Mouse (Mus musculus) adipocyte (in vitro differentiated cells): ENCODE data around the gene Morf4l1.

Experiments
- DNase-seq: peaks from one replicate; pipeline ENCODE4 v3.0.0-alpha.2; 2016; ENCODE audit warnings: low spot score

Morf4l1 gene

DNA sequence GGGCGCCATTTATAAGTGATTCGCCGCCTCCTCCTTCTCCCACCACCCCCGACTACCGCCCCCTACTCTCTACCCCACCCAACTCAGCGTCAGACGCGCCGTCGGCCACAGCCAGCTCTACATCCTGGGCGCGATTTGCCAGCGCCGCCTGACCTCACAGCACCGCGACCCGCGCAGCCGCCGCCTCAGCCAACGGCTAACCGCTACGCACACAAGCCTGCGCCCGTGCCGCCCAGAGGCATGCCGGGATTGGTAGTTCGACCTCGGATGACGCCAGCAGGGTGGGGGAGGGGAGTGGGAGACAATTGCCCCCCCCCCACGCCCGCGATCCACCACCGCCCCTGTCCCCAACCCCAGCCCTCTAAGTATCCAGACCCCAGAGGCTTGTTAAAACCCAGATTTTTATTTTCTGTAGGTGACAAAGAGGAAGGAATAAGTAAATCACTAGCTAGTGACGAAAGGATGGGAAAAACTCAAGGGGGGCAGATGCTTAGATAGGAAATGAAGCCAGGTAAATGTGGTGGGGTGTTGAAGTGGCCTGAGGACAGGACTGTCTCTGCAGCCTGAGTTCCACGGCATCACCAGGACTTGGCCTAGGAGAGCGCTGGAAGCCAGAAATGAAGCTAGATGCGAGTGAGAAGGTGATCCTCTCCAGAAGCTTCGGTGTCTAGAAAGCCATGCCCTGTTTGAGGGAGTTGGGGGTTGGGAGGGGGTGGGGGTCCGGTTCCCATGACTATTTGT is at the start of gene Morf4l1:
Gene Morf4l1, minus strand, starts transcription at position 208 of the 741 bp plus-strand sequence.
- DNase-seq = peak; percentile 94

DNA sequence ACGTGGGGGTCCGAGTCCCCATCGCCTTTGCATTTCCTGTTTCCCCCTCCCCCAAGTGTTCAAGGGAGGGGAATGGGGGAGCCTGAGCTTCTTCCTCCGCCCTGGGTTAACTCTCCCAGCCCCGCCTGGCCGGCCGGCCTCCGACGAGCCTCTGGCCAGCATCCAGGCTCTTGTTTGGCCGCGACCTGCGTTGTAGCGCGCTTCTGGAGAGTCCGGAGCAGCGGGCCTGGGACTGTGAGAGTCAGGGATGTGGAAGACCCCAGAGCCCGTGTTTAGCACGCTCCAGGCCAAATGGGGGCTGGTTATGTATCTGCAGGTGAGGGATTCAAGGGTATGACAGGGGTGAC is 49.1 kb upstream of the Morf4l1 start:
- DNase-seq = no peak

DNA sequence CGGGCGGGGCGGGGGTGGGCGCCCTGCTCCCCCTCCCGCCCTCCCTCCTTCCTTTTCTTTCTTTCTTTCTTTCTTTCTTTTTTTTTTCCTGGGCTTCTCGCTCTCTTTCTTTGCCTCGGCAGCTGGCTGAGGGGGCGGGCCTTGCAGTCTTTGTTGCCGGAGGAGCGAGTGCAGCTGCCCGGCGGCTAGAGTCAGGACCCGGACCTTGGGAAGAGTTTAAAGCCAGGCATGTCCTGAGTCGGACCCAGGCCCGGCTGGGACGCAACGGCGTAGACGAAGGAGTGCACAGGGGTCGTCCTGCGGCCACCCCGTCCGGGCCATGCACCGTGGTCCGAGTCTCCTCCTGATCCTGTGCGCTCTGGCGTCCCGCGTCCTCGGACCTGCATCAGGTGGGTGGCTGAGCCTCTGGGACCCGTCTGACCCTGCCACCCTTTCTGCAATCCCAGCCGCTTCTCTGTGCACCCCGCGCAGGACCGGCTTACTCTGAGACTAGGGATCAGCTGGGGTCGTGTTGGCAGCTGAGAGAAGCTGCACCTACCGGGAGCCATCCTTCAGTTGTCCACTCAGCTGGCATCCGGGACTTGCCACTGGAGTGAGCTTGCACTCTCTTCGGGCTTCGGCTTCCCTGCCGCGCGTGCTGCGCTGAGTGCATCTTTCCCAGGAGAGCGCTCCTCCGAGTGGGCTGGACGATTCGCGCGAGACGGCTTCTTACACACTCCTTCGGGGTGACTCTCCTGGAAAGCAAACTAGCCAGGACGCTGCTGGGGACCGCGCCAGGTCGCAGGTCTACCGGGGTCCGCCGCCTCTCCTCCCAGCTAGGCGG is 48.6 kb upstream of the Morf4l1 start, which contains the start of gene Adamts7:
Gene Adamts7, plus strand, starts transcription at position 144 of the 823 bp plus-strand sequence.
- peak; percentile 38 for DNase-seq

DNA sequence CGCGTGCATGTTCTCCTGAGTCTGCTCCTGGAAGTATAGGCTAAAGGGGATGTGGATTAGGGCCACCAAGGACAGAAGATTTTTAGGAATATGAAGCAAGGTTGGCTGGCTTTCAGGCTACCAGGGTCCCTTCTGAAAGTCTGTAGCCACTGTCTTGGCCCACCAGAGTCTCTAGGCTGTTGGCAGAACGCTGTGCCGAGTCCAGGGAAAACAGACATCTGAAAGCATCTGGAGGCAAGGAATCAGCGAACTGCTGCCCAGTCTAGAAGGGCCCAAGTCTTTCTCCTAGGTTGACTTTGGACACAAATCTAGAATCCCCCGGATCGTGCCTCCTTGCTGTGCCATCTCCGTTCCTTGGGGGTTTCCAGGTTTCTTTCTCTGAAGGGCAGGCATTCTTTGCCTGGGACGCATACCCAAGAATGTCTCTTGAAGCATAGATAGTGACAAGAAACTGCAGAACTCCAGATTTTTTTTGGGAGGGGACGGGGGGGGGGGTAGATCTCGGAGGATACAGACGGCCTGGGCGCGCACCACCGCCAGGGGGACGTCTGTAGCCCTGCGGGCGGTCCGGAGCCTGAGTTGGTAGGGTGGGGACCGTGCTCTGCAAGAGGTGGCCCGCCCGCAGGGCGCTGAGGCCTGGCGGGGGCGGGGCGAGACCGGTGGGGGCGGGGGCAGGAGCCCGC is 47.8 kb upstream of the Morf4l1 start:
- peak; percentile 60 for DNase-seq

DNA sequence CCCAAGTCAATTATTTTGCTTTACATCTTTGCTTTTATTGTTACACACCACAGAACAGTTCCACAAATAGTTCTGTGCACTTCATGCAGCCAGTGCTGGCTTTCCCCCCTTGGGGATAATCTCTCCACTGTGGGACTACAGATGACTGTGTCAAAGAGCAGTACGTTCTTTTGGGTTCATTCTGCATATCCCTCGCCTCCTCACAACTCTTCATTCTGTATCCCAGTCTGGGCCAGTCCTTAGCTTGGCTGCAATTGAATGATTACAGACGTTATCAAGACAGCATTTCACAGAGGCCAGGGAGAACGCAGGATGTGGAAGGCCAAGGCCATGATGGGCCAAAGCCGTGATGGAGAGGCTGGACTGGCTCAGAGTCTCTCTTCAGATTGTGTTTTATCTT is 32.3 kb upstream of the Morf4l1 start:
- DNase-seq = peak; percentile 77

DNA sequence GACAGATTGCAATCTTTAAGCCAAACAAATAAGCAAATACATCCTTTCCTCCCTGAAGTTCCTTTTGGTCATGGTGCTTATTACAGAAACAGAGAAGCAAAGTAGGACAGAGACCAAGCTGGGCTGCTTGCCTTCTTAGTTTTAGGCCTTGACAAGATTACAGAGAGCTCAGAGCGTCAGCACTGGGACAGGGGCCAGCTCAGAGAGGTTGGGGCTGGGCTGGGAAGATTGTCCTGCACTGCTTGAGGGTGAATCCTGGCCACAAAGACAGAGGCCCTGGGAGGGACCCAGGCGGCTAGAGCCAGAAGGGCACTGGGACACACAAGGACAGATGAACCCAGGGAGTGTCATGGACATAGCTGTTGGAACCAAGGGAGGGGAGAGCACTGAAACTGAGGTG is 31.2 kb upstream of the Morf4l1 start:
- DNase-seq = peak; percentile 96

DNA sequence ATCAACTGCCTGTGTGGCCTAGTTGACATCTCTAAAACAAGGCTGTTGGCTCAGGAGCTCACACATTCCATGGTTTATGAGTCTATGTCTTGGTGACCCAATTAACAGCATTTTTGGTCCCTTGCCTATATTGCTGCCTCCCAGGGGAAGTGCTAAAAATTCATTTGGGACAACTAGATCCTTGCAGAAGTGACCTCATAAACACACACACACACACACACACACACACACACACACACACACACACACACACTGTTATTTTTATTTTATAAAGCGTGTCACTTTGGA is 22.0 kb upstream of the Morf4l1 start:
- DNase-seq = no peak

DNA sequence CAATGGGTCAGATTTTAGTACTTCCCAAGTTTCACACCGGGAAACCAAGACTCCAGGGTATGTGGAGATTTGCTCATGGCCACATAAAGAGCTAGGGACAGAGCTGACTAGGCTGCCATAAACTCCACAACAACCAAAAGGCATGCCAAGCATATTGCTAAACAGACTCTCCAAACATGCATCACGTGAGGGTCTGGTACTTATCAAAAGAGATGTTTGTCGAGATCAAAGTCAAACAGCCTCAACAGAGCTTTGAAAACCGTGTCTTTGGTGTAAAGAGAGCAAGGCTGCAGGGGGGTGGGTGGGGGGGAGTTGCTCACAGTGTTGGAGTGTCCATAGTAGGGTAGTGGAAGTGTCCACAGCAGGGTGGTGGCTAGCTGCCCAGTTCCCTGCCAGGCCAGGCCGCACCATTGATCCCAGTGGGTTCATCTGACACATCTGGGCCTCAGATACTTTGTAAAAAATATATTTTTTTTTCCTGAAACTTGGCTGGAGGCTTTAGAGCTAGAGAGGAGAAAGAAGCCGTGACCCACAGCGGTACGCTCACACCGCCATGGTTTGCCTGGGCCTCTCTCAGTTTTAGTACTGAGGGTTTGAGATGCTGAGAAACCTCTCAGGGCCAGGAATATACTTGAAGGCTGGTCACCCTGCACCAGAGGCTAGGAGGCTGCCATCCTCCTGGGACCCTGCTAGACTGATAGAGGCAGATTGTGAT is 21.5 kb upstream of the Morf4l1 start:
- no peak for DNase-seq

DNA sequence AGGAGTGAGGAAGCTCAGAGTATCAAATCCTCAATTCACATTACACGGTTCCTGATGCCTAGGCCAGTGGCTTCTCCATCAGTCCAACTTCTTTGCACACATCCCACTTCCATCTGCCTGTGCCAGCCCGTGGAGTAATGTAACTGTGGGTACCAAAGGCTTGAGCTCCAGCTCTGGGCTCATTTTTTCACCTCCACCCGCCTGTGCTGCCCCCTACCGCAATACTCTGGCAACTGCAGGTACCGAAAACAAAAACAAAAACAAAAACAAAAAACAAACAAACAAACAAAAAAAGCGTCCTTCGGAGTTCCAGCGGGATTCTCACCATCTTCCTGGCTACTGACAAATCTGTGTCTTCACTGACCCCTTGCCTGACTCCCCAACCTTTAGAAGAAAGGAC is 20.9 kb upstream of the Morf4l1 start:
- DNase-seq = no peak

DNA sequence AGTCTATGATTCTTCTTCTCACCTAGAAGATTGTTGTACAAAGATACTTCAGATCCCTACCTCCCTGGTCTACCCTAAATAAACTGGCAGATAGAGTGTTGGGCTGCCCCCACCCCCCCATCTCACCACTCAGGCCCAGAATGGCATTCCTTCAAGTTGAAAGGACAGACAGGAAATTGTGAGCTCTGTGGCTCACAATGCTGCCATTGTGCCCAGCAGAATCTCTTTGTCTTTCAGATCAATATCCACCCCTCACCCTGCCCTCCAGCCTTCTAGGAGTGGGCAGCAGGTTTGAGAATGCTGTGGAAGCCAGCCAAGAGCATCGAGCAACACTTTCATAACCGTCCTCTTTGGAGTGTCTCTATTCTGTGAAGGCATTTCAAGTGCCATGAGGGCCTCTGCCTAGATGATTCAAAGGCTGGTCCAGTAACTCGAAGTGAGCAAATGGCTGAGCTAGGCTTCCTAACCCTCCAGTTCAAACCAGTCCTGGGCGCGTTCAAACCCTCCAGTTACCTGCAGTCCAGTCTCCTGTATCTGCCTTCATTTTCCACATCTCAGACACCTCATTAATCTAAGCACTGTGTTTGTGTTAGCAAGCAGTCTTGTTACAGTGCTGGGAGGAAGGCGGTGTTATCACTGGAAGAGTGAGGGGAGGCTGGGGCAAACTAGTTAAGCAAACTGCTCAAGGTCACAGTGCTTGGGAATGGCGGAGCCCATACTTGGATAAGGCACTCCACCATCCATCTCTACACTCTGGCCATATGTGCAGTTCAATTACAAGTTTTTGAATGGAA is 19.2 kb upstream of the Morf4l1 start:
- DNase-seq = no peak

DNA sequence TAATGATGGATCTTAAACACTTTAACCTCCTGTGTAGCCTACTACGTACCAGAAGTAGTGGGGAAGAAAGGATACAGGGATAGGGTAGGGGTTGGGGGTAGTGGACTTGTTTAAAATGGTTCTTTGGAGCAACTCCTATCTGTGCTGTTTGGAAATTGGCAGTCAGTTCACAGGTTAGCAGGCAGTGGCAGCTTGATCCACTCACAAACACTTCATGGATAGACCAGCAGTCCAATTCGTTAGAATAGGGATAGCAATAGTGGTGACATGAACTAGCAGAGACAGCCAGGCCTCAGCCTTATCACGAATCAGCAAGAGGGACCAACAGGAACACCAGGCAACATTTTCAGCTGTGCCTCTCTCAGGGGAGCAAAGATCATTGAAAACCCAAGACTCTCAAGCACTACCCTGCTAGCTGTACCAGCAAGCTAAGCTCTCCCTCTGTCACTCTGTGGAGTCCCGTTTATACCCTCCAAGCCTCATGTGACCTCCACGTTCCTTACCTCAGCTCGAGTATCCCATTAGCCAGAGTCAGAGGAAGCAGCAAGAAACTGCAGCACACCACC is 14.1 kb upstream of the Morf4l1 start:
- no peak for DNase-seq

DNA sequence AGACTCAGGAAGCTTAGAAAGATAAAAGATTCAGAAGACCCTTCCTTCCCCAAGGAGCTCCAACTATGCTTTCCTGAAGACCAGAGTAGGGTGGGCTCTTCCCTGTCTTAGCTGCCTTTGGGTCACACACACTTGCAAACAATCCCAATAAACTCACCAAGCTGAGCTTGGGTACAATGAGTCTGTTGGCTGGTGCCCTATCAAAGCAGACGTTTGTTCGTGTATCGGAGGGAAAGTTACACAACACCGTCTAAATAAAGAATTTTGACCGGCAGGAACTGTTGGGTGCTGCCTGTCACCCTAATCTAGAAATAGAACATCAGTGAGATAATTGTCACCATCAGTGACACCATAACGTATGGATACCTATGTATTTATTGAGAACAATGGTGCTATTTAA is 12.6 kb upstream of the Morf4l1 start:
- DNase-seq = no peak

DNA sequence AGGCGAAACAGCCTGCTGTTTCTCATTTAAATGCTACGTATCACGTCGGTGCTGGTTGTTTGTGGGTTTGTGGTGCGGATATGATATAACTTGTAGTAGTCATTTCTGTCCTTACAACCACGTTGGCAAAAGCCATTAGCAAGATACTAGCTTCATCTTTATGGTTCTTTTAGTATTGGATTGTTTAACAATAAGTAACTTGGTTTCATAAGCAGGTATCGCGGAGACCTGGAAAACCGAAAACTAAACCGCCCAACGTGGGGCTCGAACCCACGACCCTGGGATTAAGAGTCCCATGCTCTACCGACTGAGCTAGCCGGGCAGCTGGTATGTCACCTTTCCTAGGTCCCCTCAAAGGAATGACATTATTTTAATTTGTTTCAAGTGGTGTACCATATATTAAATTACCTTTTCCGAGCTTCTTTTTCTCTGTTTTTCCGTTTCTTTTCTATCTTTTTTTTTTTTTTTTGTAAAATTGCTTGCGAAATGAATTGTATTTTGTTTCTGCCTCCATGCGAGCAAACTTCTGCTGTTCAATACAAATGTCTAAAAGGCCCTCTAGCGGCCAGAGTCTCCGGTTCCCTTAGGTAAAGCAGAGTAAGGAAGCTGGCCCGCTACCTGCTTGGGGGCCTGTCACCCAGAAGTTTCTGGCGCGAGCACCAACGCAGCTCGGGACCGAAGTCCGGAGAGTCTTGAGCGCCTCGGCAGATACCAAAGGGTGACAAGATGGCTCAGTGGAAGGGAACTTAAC is 11.9 kb upstream of the Morf4l1 start:
- DNase-seq = peak; percentile 71

DNA sequence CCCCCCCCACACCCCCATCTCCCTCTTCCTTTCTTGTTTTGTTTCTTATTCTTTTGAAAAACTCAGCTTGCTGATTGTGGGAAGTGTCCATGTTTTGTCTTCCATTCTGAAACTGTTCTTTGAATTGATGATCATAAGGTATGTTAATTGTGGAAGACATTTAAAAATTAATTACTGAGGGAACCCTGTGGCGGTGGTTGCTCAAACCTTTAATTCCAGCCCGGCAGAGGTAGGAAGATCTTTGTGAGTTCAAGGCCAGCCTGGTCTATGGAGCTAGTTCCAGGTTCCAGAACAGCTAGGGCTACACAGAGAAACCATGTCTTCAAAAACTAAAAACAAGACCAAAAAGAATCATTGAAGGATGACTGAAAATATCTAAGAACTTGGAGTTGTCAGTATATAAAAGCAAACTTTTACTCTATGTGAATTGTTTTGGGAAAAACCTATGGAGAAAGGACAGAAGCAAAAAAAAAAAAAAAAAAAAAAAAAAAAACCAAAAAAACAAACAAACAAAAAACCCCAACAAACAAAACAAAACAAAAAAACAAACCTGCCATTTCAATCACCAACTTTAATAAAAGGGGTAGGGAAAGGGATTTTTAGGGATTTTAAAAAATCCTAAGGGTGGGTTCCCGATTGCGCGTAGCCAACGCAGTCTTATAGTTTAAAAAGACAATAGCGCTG is 11.0 kb upstream of the Morf4l1 start:
- no peak for DNase-seq

DNA sequence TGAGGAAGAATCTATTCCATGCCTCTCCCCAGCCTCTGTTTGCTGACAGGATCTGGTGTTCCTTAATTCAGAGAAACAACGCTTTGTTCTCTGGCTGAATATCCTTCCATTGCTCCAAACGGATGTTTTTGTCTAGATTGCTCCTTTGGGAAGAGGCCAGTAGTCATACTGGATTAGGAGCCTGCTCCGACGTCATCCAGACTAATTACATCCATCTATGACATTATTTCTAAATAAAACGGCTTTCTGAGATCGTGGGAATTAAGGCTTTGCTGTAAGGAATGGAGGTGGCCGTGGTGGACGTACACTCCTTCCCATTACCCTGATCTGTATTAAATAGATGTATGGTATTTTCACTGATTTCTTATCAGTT is 10.3 kb upstream of the Morf4l1 start:
- no peak for DNase-seq

DNA sequence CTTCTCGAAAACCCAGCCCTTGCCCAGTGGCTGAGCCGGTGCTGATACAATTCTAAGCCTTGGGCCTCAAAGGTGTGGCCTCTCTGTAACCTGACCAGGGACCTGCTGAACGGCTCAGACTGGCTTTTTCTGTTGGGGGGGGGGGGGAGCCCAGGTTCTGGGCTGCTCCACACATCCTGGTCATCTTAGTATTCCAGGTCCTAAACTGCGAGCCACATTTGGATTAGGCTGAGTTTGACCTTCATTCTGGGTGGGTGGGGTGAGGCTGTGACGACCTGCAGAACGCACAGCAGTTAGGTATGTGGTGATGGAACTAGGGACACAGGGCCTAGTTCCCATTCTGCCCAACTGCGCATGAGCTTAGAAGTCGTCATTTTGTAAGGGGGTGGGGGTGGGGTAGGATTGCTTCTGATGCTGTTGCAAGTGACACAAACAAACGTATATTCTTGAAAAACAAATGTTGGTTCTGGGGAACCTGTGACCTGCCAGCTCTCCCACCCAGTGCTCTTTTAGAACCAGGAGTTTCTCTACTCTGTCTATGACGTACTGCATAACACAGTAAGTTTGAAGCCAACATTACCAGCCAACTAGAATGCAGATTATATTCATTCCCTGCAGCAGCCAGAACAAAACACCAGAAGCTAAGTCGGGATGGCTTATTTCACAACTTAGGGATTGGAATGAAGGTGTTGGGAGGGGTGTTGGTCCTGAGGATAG is 9.7 kb upstream of the Morf4l1 start:
- DNase-seq = no peak

DNA sequence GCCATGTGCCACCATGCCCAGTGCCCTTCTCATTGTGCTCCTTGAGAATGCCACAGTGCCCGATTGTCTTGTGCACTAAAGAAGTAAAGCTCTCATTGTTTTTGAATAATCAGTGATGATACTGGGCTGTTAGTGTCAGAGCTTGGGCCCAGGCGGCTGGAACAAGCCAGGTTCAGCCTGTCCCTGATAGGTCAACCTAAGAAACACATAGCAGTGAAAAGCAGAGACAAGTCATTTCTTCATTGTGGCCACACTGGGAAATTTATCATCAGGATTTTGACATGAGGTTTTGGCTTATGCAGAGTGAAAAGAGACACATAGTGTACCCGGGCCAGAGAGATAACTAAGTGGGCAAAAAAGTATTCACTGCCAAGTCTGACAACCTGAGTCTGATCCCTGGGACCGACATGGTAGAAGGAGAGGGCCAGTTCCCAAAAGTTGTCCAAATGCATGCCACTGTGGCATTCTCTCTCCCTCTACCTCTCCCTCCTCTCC is 7.7 kb upstream of the Morf4l1 start:
- DNase-seq = no peak

DNA sequence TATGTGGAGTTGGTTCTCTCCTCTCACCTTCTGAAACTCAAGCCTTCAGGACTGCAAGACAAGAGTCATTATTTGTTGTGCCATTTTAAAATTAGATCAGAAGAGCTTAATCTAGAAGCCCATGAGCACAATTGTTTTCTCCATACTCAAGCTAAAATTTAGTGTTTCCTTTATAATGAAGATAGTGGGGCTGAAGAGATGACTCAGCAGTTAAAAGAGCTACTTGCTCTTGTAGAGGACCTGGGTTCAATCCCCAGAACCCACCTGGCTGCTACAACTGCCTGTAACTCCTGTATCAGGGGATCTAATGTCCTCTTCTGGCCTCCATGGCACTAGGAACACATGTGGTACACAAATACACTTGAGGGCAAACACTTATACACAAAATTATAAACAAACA is 2.7 kb upstream of the Morf4l1 start:
- no peak for DNase-seq

DNA sequence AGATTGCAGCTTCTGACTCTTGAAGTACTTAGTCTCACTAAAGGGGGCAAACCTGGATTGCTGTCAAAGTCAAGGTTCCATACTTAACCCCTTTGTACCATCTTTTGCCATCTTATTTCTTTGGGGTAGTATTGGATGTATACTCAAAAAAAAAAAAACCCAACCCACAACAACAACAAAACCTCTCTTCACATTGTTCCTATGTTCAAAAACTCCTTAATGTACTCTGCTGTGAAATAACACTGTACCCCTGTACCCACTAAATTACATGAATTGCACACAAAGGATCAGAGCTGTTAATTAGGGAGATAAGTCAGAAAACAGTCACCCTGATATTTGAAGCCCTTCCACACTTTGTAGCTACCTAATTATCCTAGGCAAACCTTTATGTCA is 730 bp upstream of the Morf4l1 start:
- DNase-seq = no peak
